Mouse (Mus musculus) B cell, adult 2 months (primary cell): Measurements from ENCODE around the gene Ceacam19.

Source experiments
- DNase-seq, 2 experiments: peaks; one replicate each; pipeline ENCODE4 v3.0.0; 2022

Gene Ceacam19

GRCm38 (mm10) chr7:19836843-19837242 is 50.9 kb downstream of the Ceacam19 start:
- DNase-seq, result no peak

- no peak for DNase-seq
Observed at GRCm38 (mm10) chr7:19834055-19834454, 53.7 kb downstream of the Ceacam19 start.

GRCm38 (mm10) chr7:19831837-19832236 is 55.9 kb downstream of the Ceacam19 start:
- DNase-seq, result no peak

- no peak for DNase-seq
Observed at GRCm38 (mm10) chr7:19830682-19831156, 57.0 kb downstream of the Ceacam19 start.

- no peak for DNase-seq
Observed at GRCm38 (mm10) chr7:19829694-19830093, 58.1 kb downstream of the Ceacam19 start.

- no peak for DNase-seq
Observed at GRCm38 (mm10) chr7:19826756-19827155, 61.0 kb downstream of the Ceacam19 start.
